In genomic region chrX:134058040-134058875, GRCm38 (mm10) we compare ENCODE assay signal across 7 mouse cellular contexts. TPM values are rescaled to one million over a fixed set of nuclear protein-coding genes. Genes with fewer than 3 reads are reported as not detected.
DNase-seq lines count a peak whose midpoint lies in the region; ATAC-seq and TF ChIP-seq lines count a peak whose summit lies in the region.

No protein-coding gene starts in this region.

- peaks cover 4% of the 10 kb centered on the region for H3K36me3 ChIP-seq in embryonic facial prominence, embryonic 13.5 days
- no peaks in the 10 kb centered on the region; the same call in 1 of the 2 replicates for H3K36me3 ChIP-seq in hindbrain, embryonic 16.5 days (ENCODE audit: control insufficient read depth, insufficient read depth, low read length)
- H3K36me3 ChIP-seq in midbrain, embryonic 16.5 days (ENCODE audit: control insufficient read depth, insufficient read depth, low read length), result no peaks in the 10 kb centered on the region

- no peak overlapping the region for H3K27ac ChIP-seq in embryonic facial prominence, embryonic 13.5 days
- H3K27ac ChIP-seq in hindbrain, embryonic 16.5 days (ENCODE audit: low read depth, low read length), result peak overlapping the region; percentile 88; the same call in 1 of the 2 replicates
- H3K27ac ChIP-seq in midbrain, embryonic 16.5 days (ENCODE audit: low read length), result peak overlapping the region; percentile 88

- H3K27me3 ChIP-seq in embryonic facial prominence, embryonic 13.5 days, result peaks cover 6% of the 10 kb centered on the region
- H3K27me3 ChIP-seq in hindbrain, embryonic 16.5 days (replicated peaks; ENCODE audit: control insufficient read depth, insufficient read depth, low read length), result no peaks in the 10 kb centered on the region
- H3K27me3 ChIP-seq in midbrain, embryonic 16.5 days (ENCODE audit: control insufficient read depth, insufficient read depth, low read depth, low read length), result no peaks in the 10 kb centered on the region

- no peak for TF ChIP-seq POLR2A in lung, adult 2 months (IDR thresholded peaks at IDR 0.05; ENCODE audit: borderline replicate concordance, extremely low read depth, low read depth, low read length)

- peak overlapping the region; percentile 68 for H3K4me3 ChIP-seq in lung, adult 2 months (replicated peaks; ENCODE audit: extremely low read depth, low read depth, low read length)
- peak overlapping the region; percentile 57 for H3K4me3 ChIP-seq in embryonic facial prominence, embryonic 13.5 days
- peak overlapping the region; percentile 61 for H3K4me3 ChIP-seq in hindbrain, embryonic 16.5 days (ENCODE audit: low read length)
- peak overlapping the region; percentile 58; the same call in 1 of the 2 replicates for H3K4me3 ChIP-seq in midbrain, embryonic 16.5 days (ENCODE audit: low read depth, low read length)

- 64% methylated on average over 14 of the region's 14 CpGs for WGBS in lung, adult 2 months
- 76% methylated on average over 14 of the region's 14 CpGs for WGBS in embryonic facial prominence, embryonic 13.5 days
- WGBS in hindbrain, embryonic 16.5 days, result 74% methylated on average over 14 of the region's 14 CpGs
- WGBS in midbrain, embryonic 16.5 days, result 69% methylated on average over 14 of the region's 14 CpGs

- H3K4me2 ChIP-seq in embryonic facial prominence, embryonic 13.5 days, result peak overlapping the region; percentile 47
- H3K4me2 ChIP-seq in hindbrain, embryonic 16.5 days (ENCODE audit: low read length), result peak overlapping the region; percentile 46
- peak overlapping the region; percentile 34 for H3K4me2 ChIP-seq in midbrain, embryonic 16.5 days (ENCODE audit: low read length)

- no peaks in the 10 kb centered on the region; the same call in 1 of the 2 replicates for H3K4me1 ChIP-seq in lung, adult 2 months (ENCODE audit: control insufficient read depth, insufficient read depth, low read length)
- H3K4me1 ChIP-seq in embryonic facial prominence, embryonic 13.5 days, result peaks cover 6% of the 10 kb centered on the region; the same call in 1 of the 2 replicates
- peaks cover 2% of the 10 kb centered on the region; the same call in 1 of the 2 replicates for H3K4me1 ChIP-seq in hindbrain, embryonic 16.5 days (ENCODE audit: control insufficient read depth, insufficient read depth, low read depth, low read length)
- no peaks in the 10 kb centered on the region; the same call in 1 of the 2 replicates for H3K4me1 ChIP-seq in midbrain, embryonic 16.5 days (ENCODE audit: control insufficient read depth, insufficient read depth, low read length)

- no peaks in the 10 kb centered on the region for H3K9me3 ChIP-seq in embryonic facial prominence, embryonic 13.5 days
- H3K9me3 ChIP-seq in hindbrain, embryonic 16.5 days (ENCODE audit: control insufficient read depth, low read length), result no peaks in the 10 kb centered on the region
- H3K9me3 ChIP-seq in midbrain, embryonic 16.5 days (replicated peaks; ENCODE audit: control insufficient read depth, low read length, poor library complexity, severe bottlenecking), result no peaks in the 10 kb centered on the region

- ATAC-seq in embryonic facial prominence, embryonic 13.5 days (ENCODE audit: insufficient number of reproducible peaks, insufficient read depth, low FRiP score, low TSS enrichment, low read depth), result no peak
- no peak; the same call in 1 of the 2 replicates for ATAC-seq in hindbrain, embryonic 16.5 days
- peak; percentile 30 for ATAC-seq in midbrain, embryonic 16.5 days

- H3K9ac ChIP-seq in embryonic facial prominence, embryonic 13.5 days, result no peak overlapping the region
- no peak overlapping the region for H3K9ac ChIP-seq in hindbrain, embryonic 16.5 days (ENCODE audit: low read depth, low read length)
- no peak overlapping the region for H3K9ac ChIP-seq in midbrain, embryonic 16.5 days (ENCODE audit: low read depth, low read length)

- no peak for TF ChIP-seq CTCF in lung, adult 2 months (IDR thresholded peaks at IDR 0.05; ENCODE audit: insufficient read depth, low read length)

- peak; percentile 6 for DNase-seq in lung, adult 2 months
- no peak for DNase-seq in lung, postnatal 14 days
- no peak for DNase-seq in ovary, postnatal 14 days (ENCODE audit: low spot score)
- no peak for DNase-seq in urinary bladder, postnatal 36 days (ENCODE audit: low spot score in 2 of 2)

RNA-seq across cellular contexts. Expression of gene Cstf2, which starts 0.7 kb away (rescaled TPM):
- 10.2 and 12.3 TPM in 2 replicates for polyA plus RNA-seq in lung, adult 2 months (2012; rRNA removed)
- 37.9 and 38.7 TPM in 2 replicates for polyA plus RNA-seq in embryonic facial prominence, embryonic 13.5 days (2015; fragmentation: Nextera tagmentation; extraction: Ambion mirVana)
- polyA plus RNA-seq in hindbrain, embryonic 16.5 days (2015; fragmentation: Nextera tagmentation; extraction: Ambion mirVana), result 65.9 and 68.2 TPM in 2 replicates
- 71.8 and 72.5 TPM in 2 replicates for polyA plus RNA-seq in midbrain, embryonic 16.5 days (2015; fragmentation: Nextera tagmentation; extraction: Ambion mirVana)
